Mouse (Mus musculus): ENCODE measurements at regions not wholly inside any gene's neighbourhood (a gene's known extent, or its start where the extent isn't known, plus 50 kb on each side); places are given as distances from the start of the nearest gene placed in this dataset.

GRCm38 (mm10) chr3:60926024-60926547 is 76.5 kb upstream of the P2ry1 start:
- Histone ChIP-seq H3K4me1 (replicated peaks; ENCODE audit: control insufficient read depth, insufficient read depth, low read length) (no peaks in the 10 kb centered on the region), H3K27me3 (ENCODE audit: control insufficient read depth, insufficient read depth, low read length) (no peaks in the 10 kb centered on the region), H3K36me3 (ENCODE audit: control insufficient read depth, insufficient read depth, low read length) (no peaks in the 10 kb centered on the region), H3K4me3 (ENCODE audit: control insufficient read depth, insufficient read depth, low read length) (no peak overlapping the region), H3K27ac (ENCODE audit: control insufficient read depth, insufficient read depth, low read length) (no peak overlapping the region)
- no peak for DNase-seq
- WGBS = 96% methylated on average over 9 of the region's 9 CpGs
- no peak for TF ChIP-seq POLR2A (IDR thresholded peaks at IDR 0.05; ENCODE audit: control insufficient read depth, extremely low read depth, insufficient read depth, low read length, poor library complexity)
- TF ChIP-seq CTCF (IDR thresholded peaks at IDR 0.05; ENCODE audit: borderline replicate concordance, control insufficient read depth, extremely low read depth, insufficient read depth, low read length, poor library complexity) = no peak

- H3K36me3 ChIP-seq (ENCODE audit: control insufficient read depth, insufficient read depth, low read length) = no peaks in the 10 kb centered on the region
- no peak for DNase-seq
- no peak overlapping the region for H3K27ac ChIP-seq (ENCODE audit: control insufficient read depth, insufficient read depth, low read length)
- WGBS = 92% methylated on average over 4 of the region's 4 CpGs
- TF ChIP-seq CTCF (IDR thresholded peaks at IDR 0.05; ENCODE audit: borderline replicate concordance, control insufficient read depth, extremely low read depth, insufficient read depth, low read length, poor library complexity) (no peak), POLR2A (IDR thresholded peaks at IDR 0.05; ENCODE audit: control insufficient read depth, extremely low read depth, insufficient read depth, low read length, poor library complexity) (no peak)
- H3K4me1 ChIP-seq (replicated peaks; ENCODE audit: control insufficient read depth, insufficient read depth, low read length) = no peaks in the 10 kb centered on the region
- H3K4me3 ChIP-seq (ENCODE audit: control insufficient read depth, insufficient read depth, low read length) = no peak overlapping the region
- no peaks in the 10 kb centered on the region for H3K27me3 ChIP-seq (ENCODE audit: control insufficient read depth, insufficient read depth, low read length)
Measured at GRCm38 (mm10) chr3:60928910-60929309, 73.7 kb upstream of the P2ry1 start.

GRCm38 (mm10) chr3:60934492-60934891 is 68.1 kb upstream of the P2ry1 start:
- no peaks in the 10 kb centered on the region for H3K36me3 ChIP-seq (ENCODE audit: control insufficient read depth, insufficient read depth, low read length)
- no peak for DNase-seq
- 95% methylated on average over 1 of the region's 1 CpGs for whole genome bisulfite sequencing
- no peak overlapping the region for H3K4me3 ChIP-seq (ENCODE audit: control insufficient read depth, insufficient read depth, low read length)
- H3K27me3 ChIP-seq (ENCODE audit: control insufficient read depth, insufficient read depth, low read length) = no peaks in the 10 kb centered on the region
- TF ChIP-seq CTCF (IDR thresholded peaks at IDR 0.05; ENCODE audit: borderline replicate concordance, control insufficient read depth, extremely low read depth, insufficient read depth, low read length, poor library complexity) (no peak), POLR2A (IDR thresholded peaks at IDR 0.05; ENCODE audit: control insufficient read depth, extremely low read depth, insufficient read depth, low read length, poor library complexity) (no peak)
- H3K27ac ChIP-seq (ENCODE audit: control insufficient read depth, insufficient read depth, low read length) = no peak overlapping the region
- no peaks in the 10 kb centered on the region for H3K4me1 ChIP-seq (replicated peaks; ENCODE audit: control insufficient read depth, insufficient read depth, low read length)

- no peaks in the 10 kb centered on the region for H3K4me1 ChIP-seq (replicated peaks; ENCODE audit: control insufficient read depth, insufficient read depth, low read length)
- no peaks in the 10 kb centered on the region for H3K36me3 ChIP-seq (ENCODE audit: control insufficient read depth, insufficient read depth, low read length)
- no peak overlapping the region for H3K4me3 ChIP-seq (ENCODE audit: control insufficient read depth, insufficient read depth, low read length)
- WGBS = 94% methylated on average over 2 of the region's 2 CpGs
- no peaks in the 10 kb centered on the region for H3K27me3 ChIP-seq (ENCODE audit: control insufficient read depth, insufficient read depth, low read length)
- no peak for DNase-seq
- TF ChIP-seq CTCF (IDR thresholded peaks at IDR 0.05; ENCODE audit: borderline replicate concordance, control insufficient read depth, extremely low read depth, insufficient read depth, low read length, poor library complexity) (no peak), POLR2A (IDR thresholded peaks at IDR 0.05; ENCODE audit: control insufficient read depth, extremely low read depth, insufficient read depth, low read length, poor library complexity) (no peak)
- H3K27ac ChIP-seq (ENCODE audit: control insufficient read depth, insufficient read depth, low read length) = no peak overlapping the region
Measured at GRCm38 (mm10) chr3:60941451-60941850, 61.1 kb upstream of the P2ry1 start.

- Histone ChIP-seq H3K36me3 (ENCODE audit: control insufficient read depth, insufficient read depth, low read length) (no peaks in the 10 kb centered on the region), H3K4me3 (ENCODE audit: control insufficient read depth, insufficient read depth, low read length) (no peak overlapping the region), H3K4me1 (replicated peaks; ENCODE audit: control insufficient read depth, insufficient read depth, low read length) (no peaks in the 10 kb centered on the region), H3K27me3 (ENCODE audit: control insufficient read depth, insufficient read depth, low read length) (no peaks in the 10 kb centered on the region), H3K27ac (ENCODE audit: control insufficient read depth, insufficient read depth, low read length) (no peak overlapping the region)
- 98% methylated on average over 4 of the region's 4 CpGs for WGBS
- DNase-seq = no peak
- TF ChIP-seq CTCF (IDR thresholded peaks at IDR 0.05; ENCODE audit: borderline replicate concordance, control insufficient read depth, extremely low read depth, insufficient read depth, low read length, poor library complexity) = no peak
- no peak for TF ChIP-seq POLR2A (IDR thresholded peaks at IDR 0.05; ENCODE audit: control insufficient read depth, extremely low read depth, insufficient read depth, low read length, poor library complexity)
Measured at GRCm38 (mm10) chr3:60948897-60949296, 53.7 kb upstream of the P2ry1 start.

Data from thymus, adult 2 months (tissue).